Mouse (Mus musculus) spleen, adult 2 months (tissue): ENCODE measurements at regions not wholly inside any gene's neighbourhood (a gene's known extent, or its start where the extent isn't known, plus 50 kb on each side); places are given as distances from the start of the nearest gene placed in this dataset.

Experiments
- DNase-seq, 2 experiments: peaks; one replicate each; pipeline versions ENCODE4 v3.0.0 to v3.0.0-alpha.2; 2012 to 2021; ENCODE audit warnings: low spot score in 2 of 2, low read depth in 1 of 2
- H3K27ac ChIP-seq: fragments of 200-500 bp; 2 replicates; pipeline ENCODE4 v1.5.1; 2012; ENCODE audit warnings: low read length, inconsistent platforms; ENCODE audit not compliant: insufficient read depth
- H3K27me3 ChIP-seq: fragments of 200-500 bp; 2 replicates; pipeline ENCODE4 v1.6.1; 2012; ENCODE audit warnings: mild to moderate bottlenecking, moderate library complexity, low read length, inconsistent platforms; ENCODE audit not compliant: control insufficient read depth, insufficient read depth
- H3K36me3 ChIP-seq: fragments of 200-500 bp; 2 replicates; pipeline ENCODE4 v1.6.1; 2012; ENCODE audit warnings: mild to moderate bottlenecking, low read length, inconsistent platforms; ENCODE audit not compliant: control insufficient read depth, insufficient read depth
- H3K4me1 ChIP-seq: fragments of 200-500 bp; 2 replicates; pipeline ENCODE4 v1.6.1; 2011; ENCODE audit warnings: inconsistent platforms; ENCODE audit not compliant: control insufficient read depth, insufficient read depth, insufficient read length
- H3K4me3 ChIP-seq: fragments of 200-500 bp; 2 replicates; pipeline ENCODE4 v1.5.1; 2011; ENCODE audit warnings: mild to moderate bottlenecking, inconsistent platforms; ENCODE audit not compliant: insufficient read depth, insufficient read length; ENCODE audit errors: extremely low read depth
- CTCF ChIP-seq: fragments of 200-500 bp; IDR thresholded peaks from 2 replicates; pipeline ENCODE4 v1.5.1; 2011; ENCODE audit warnings: mild to moderate bottlenecking, inconsistent platforms; ENCODE audit not compliant: insufficient read depth, insufficient read length, insufficient replicate concordance; ENCODE audit errors: extremely low read depth
- POLR2A ChIP-seq: fragments of 200-500 bp; IDR thresholded peaks from 2 replicates; pipeline ENCODE4 v1.6.1; 2011; ENCODE audit warnings: low read depth, low read length, inconsistent platforms
- WGBS: fragments of 180-500 bp; shearing (Covaris S2); methylation state at CpG from one replicate; pipeline ENCODE4 v1.1.7; 2018; 5-methylcytosine and 5-hydroxymethylcytosine counted together

GRCm38 (mm10) chr14:99733474-99734199 is 435.1 kb downstream of the Klf5 start:
- Histone ChIP-seq H3K36me3 (no peaks in the 10 kb centered on the region), H3K27me3 (no peaks in the 10 kb centered on the region), H3K4me1 (no peaks in the 10 kb centered on the region), H3K27ac (no peak overlapping the region), H3K4me3 (no peak overlapping the region)
- no peak for TF ChIP-seq CTCF
- TF ChIP-seq POLR2A, result no peak
- DNase-seq, result no peak
- WGBS, result 83% methylated on average over 7 of the region's 7 CpGs

DNA sequence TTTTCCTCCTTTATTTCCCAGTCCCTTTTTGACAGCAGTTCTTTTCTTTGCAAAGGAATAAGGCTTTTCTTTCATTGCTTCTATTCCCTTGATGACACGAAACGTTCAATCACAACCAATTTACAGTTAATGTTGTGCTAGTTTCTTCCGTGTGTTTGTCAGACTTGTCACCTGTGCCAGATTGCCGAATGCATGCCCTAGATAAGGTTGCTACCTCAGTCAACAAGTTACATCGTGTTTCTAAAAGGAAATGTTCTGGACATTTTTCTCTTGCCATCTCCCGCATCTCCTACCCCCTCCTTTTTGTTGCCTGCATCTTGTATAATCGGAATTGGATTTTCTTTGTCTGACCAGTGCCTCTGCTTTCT is 435.7 kb downstream of the Klf5 start:
- no peak overlapping the region for H3K27ac ChIP-seq
- no peaks in the 10 kb centered on the region for H3K27me3 ChIP-seq
- H3K4me3 ChIP-seq, result no peak overlapping the region
- DNase-seq, result no peak
- no peaks in the 10 kb centered on the region for H3K4me1 ChIP-seq
- TF ChIP-seq CTCF, result no peak
- no peak for TF ChIP-seq POLR2A
- 83% methylated on average over 7 of the region's 7 CpGs for WGBS
- H3K36me3 ChIP-seq, result no peaks in the 10 kb centered on the region

GRCm38 (mm10) chr14:99743625-99744297 is 445.3 kb downstream of the Klf5 start:
- WGBS, result 89% methylated on average over 17 of the region's 17 CpGs
- no peaks in the 10 kb centered on the region for H3K36me3 ChIP-seq
- no peak overlapping the region for H3K4me3 ChIP-seq
- H3K4me1 ChIP-seq, result no peaks in the 10 kb centered on the region
- no peak for DNase-seq
- no peaks in the 10 kb centered on the region for H3K27me3 ChIP-seq
- TF ChIP-seq CTCF, result no peak
- no peak for TF ChIP-seq POLR2A
- no peak overlapping the region for H3K27ac ChIP-seq

DNA sequence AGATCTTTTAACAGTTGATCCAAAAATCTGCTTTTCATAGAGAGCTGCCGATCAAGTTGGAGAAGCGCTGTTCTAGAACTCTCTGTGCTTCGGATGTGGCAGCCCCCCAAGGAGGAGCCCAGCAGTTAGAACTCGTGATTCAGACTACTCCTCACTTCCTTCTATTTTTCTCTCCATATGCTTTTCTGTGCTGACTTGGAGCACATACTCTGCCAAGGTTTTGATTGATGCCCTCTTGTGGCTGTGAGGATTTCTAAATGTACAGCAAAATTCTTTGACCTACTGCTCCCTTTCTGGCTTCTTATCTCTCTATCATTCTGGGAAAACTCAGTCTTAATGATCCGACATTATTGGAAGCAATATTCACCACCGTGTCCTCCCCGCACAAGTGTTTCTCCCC is 446.7 kb downstream of the Klf5 start:
- no peak overlapping the region for H3K4me3 ChIP-seq
- WGBS, result 58% methylated on average over 7 of the region's 7 CpGs
- TF ChIP-seq CTCF (no peak), POLR2A (no peak)

GRCm38 (mm10) chr14:99748166-99748565 is 449.7 kb downstream of the Klf5 start:
- Histone ChIP-seq H3K27ac (no peak overlapping the region), H3K4me3 (no peak overlapping the region), H3K36me3 (no peaks in the 10 kb centered on the region), H3K27me3 (no peaks in the 10 kb centered on the region), H3K4me1 (no peaks in the 10 kb centered on the region)
- TF ChIP-seq POLR2A, result no peak
- no peak for TF ChIP-seq CTCF
- 94% methylated on average over 17 of the region's 17 CpGs for WGBS
- no peak for DNase-seq

More for the DNA sequence above, 446.7 kb downstream of the Klf5 start:
- Histone ChIP-seq H3K27ac (no peak overlapping the region), H3K4me1 (no peaks in the 10 kb centered on the region), H3K36me3 (no peaks in the 10 kb centered on the region), H3K27me3 (no peaks in the 10 kb centered on the region)
- DNase-seq, result no peak

- WGBS, result 73% methylated on average over 12 of the region's 12 CpGs
- Histone ChIP-seq H3K4me1 (no peaks in the 10 kb centered on the region), H3K4me3 (no peak overlapping the region), H3K27ac (no peak overlapping the region), H3K36me3 (no peaks in the 10 kb centered on the region), H3K27me3 (no peaks in the 10 kb centered on the region)
- DNase-seq, result no peak
- TF ChIP-seq POLR2A, result no peak
- no peak for TF ChIP-seq CTCF
These were observed 451.1 kb downstream of the Klf5 start for GRCm38 (mm10) chr14:99749308-99750305.
